Mouse (Mus musculus): ENCODE data around the gene Plekha6. TPM values are rescaled to one million over a fixed set of nuclear protein-coding genes. Genes with fewer than 3 reads are reported as not detected.

Plekha6 gene
- total and polyA plus RNA-seq, 3 experiments, result 11.8 to 28.5 TPM; not detected in 1

- H3K27ac ChIP-seq (ENCODE audit: control insufficient read depth, low read depth, low read length), result peak overlapping the region; percentile 14; the same call in 1 of the 2 replicates
These were observed 43.9 kb upstream of the Plekha6 start for GRCm38 (mm10) chr1:133119931-133120712.

GRCm38 (mm10) chr1:133121246-133121645, 42.8 kb upstream of the Plekha6 start:
- Histone ChIP-seq H3K9ac (ENCODE audit: control insufficient read depth, low read depth, low read length, poor library complexity, severe bottlenecking) (no peak overlapping the region), H3K27me3 (ENCODE audit: control insufficient read depth in 1 of 2, insufficient read depth in 2 of 2, low read length in 2 of 2) (no peaks in the 10 kb centered on the region)
- DNase-seq (ENCODE audit: low read depth, low spot score), result no peak

More at GRCm38 (mm10) chr1:133119931-133120712, 43.9 kb upstream of the Plekha6 start:
- peaks cover 17 to 23% of the 10 kb centered on the region in 2 experiments for H3K4me1 ChIP-seq (ENCODE audit: control insufficient read depth in 1 of 2, insufficient read depth in 2 of 2, low read length in 2 of 2)
- TF ChIP-seq MAX (IDR thresholded peaks at IDR 0.05; ENCODE audit: low read length), result 0 out of 2 replicates have a peak, but pooled peaks have one; percentile 19
- no peak for TF ChIP-seq SMC3 (IDR thresholded peaks at IDR 0.05; ENCODE audit: low read depth, low read length)
- 0 out of 4 replicates have a peak, but pooled peaks of 1 of the 2 experiments have one; percentile 2 for TF ChIP-seq EP300 (IDR thresholded peaks at IDR 0.05; ENCODE audit: low read depth in 1 of 2, low read length in 2 of 2)
- TF ChIP-seq MEF2A (IDR thresholded peaks at IDR 0.05; ENCODE audit: extremely low read depth, insufficient replicate concordance, low read depth, low read length, poor library complexity, severe bottlenecking), result no peak
- no peak for TF ChIP-seq TBP (IDR thresholded peaks at IDR 0.05; ENCODE audit: low read depth, low read length)
- TF ChIP-seq CHD2 (IDR thresholded peaks at IDR 0.05; ENCODE audit: low read length), result no peak
- TF ChIP-seq BHLHE40 (IDR thresholded peaks at IDR 0.05; ENCODE audit: borderline replicate concordance, low read depth, low read length), result 0 out of 2 replicates have a peak, but pooled peaks have one; percentile 3
- peak; percentile 27; the same call in 1 of the 2 replicates for TF ChIP-seq ETS1 (IDR thresholded peaks at IDR 0.05; ENCODE audit: low read depth, low read length)
- no peak for TF ChIP-seq E2F4 (IDR thresholded peaks at IDR 0.05; ENCODE audit: borderline replicate concordance, low read depth, low read length)
- no peak; the same call in 1 of the 2 replicates for TF ChIP-seq MXI1 (IDR thresholded peaks at IDR 0.05; ENCODE audit: low read depth, low read length)
- TF ChIP-seq MYB (IDR thresholded peaks at IDR 0.05; ENCODE audit: low read depth, low read length), result no peak
- H3K9ac ChIP-seq (ENCODE audit: control insufficient read depth, low read depth, low read length, poor library complexity, severe bottlenecking), result peak overlapping the region; percentile 32
- H3K4me3 ChIP-seq (ENCODE audit: control insufficient read depth in 1 of 2, insufficient read depth in 1 of 2, low read depth in 2 of 2, low read length in 2 of 2), result no peak overlapping the region
- H3K9me3 ChIP-seq (replicated peaks; ENCODE audit: insufficient read depth, low read length), result no peaks in the 10 kb centered on the region
- H3K27me3 ChIP-seq (ENCODE audit: control insufficient read depth in 1 of 2, insufficient read depth in 2 of 2, low read length in 2 of 2), result no peaks in the 10 kb centered on the region
- peak; percentile 46 for DNase-seq (ENCODE audit: low read depth, low spot score)
- H3K36me3 ChIP-seq (ENCODE audit: control insufficient read depth in 1 of 2, insufficient read depth in 2 of 2, low read length in 2 of 2), result peaks cover 0 to 25% of the 10 kb centered on the region in 2 experiments; a peak in 2 of 4 replicates
- no peaks in the 10 kb centered on the region for H3K79me2 ChIP-seq (ENCODE audit: control insufficient read depth, insufficient read depth, low read length, poor library complexity)

More at GRCm38 (mm10) chr1:133121246-133121645, 42.8 kb upstream of the Plekha6 start:
- H3K36me3 ChIP-seq (ENCODE audit: control insufficient read depth in 1 of 2, insufficient read depth in 2 of 2, low read length in 2 of 2), result peaks cover 0 to 25% of the 10 kb centered on the region in 2 experiments; a peak in 2 of 4 replicates
- H3K9me3 ChIP-seq (replicated peaks; ENCODE audit: insufficient read depth, low read length), result no peaks in the 10 kb centered on the region
- H3K27ac ChIP-seq (ENCODE audit: control insufficient read depth, low read depth, low read length), result no peak overlapping the region
- peaks cover 17 to 23% of the 10 kb centered on the region in 2 experiments for H3K4me1 ChIP-seq (ENCODE audit: control insufficient read depth in 1 of 2, insufficient read depth in 2 of 2, low read length in 2 of 2)
- H3K79me2 ChIP-seq (ENCODE audit: control insufficient read depth, insufficient read depth, low read length, poor library complexity), result no peaks in the 10 kb centered on the region
- TF ChIP-seq MAX (IDR thresholded peaks at IDR 0.05; ENCODE audit: low read length) (no peak), ZKSCAN1 (IDR thresholded peaks at IDR 0.05; ENCODE audit: low read depth, low read length) (no peak), POLR2AphosphoS2 (IDR thresholded peaks at IDR 0.05; ENCODE audit: low read length) (no peak), TBP (IDR thresholded peaks at IDR 0.05; ENCODE audit: low read depth, low read length) (no peak), MYC (IDR thresholded peaks at IDR 0.05; ENCODE audit: low read depth, low read length) (no peak)
- no peak overlapping the region for H3K4me3 ChIP-seq (ENCODE audit: control insufficient read depth in 1 of 2, insufficient read depth in 1 of 2, low read depth in 2 of 2, low read length in 2 of 2)

Measured in MEL (cell line).